Mouse (Mus musculus) ES-E14 (cell line): Measurements from ENCODE around the gene C2.

Source experiments
- CHD2 ChIP-seq: IDR thresholded peaks from 2 replicates; pipeline ENCODE4 v1.6.1; 2014; ENCODE audit warnings: mild to moderate bottlenecking, low read depth, low read length, inconsistent platforms
- HCFC1 ChIP-seq: IDR thresholded peaks from 2 replicates; pipeline ENCODE4 v1.6.1; 2012; ENCODE audit warnings: low read length, inconsistent platforms, borderline replicate concordance; ENCODE audit not compliant: insufficient read depth
- ZC3H11A ChIP-seq: IDR thresholded peaks from 2 replicates; pipeline ENCODE4 v1.6.1; 2012; ENCODE audit warnings: low read depth, mild to moderate bottlenecking, inconsistent platforms, low read length, borderline replicate concordance
- ZNF384 ChIP-seq: IDR thresholded peaks from 2 replicates; pipeline ENCODE4 v1.6.1; 2012; ENCODE audit warnings: low read depth, low read length, inconsistent platforms

DNA sequence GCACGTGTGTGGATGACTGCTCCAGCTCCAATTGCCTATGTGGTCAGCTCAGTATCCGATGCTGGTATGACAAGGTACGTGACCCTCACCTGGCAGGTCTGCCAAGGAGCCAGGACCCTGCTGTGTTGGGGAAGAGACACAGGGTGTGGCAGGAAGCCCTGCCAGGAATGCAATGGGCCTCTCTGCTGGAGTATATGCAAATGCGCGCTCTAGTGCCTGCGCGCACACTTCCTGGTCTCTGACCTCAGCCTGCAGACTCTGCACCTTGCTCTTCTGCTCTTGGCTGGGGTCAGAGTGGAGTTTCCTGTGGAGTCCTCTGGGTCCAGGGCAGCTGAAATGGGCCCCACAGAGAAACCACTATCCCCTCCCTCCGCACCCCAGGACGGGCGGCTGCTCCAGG is 12.9 kb upstream of the C2 start:
- no peak for TF ChIP-seq ZC3H11A
- no peak for TF ChIP-seq CHD2
- no peak for TF ChIP-seq ZNF384
- TF ChIP-seq HCFC1, result no peak
